Comparison of ENCODE assay signal across 16 mouse cellular contexts in genomic region chr10:68210025-68210642, GRCm38 (mm10).
A peak's percentile ranks its signal among the peaks of the same experiment; 100 is the strongest.
DNase-seq lines count a peak whose midpoint lies in the region; ATAC-seq and TF ChIP-seq lines count a peak whose summit lies in the region.
"Had no signal": no experiment of that assay in that cellular context is flagged by ENCODE, and none has a peak within 500 bp of the region (broad histone marks: within the 10 kb centered on the region; RNA-seq: fewer than 3 reads in every experiment).

No protein-coding gene starts in this region.

- no peaks in the 10 kb centered on the region for H3K9me3 ChIP-seq in hindbrain, postnatal 0 days (ENCODE audit: low read length)
- H3K9me3 ChIP-seq in hindbrain, embryonic 10.5 days, result no peaks in the 10 kb centered on the region
- no peaks in the 10 kb centered on the region for H3K9me3 ChIP-seq in liver, embryonic 11.5 days (ENCODE audit: control insufficient read depth, low read length)
- no peaks in the 10 kb centered on the region for H3K9me3 ChIP-seq in intestine, embryonic 15.5 days
- no peaks in the 10 kb centered on the region for H3K9me3 ChIP-seq in liver, embryonic 16.5 days (replicated peaks; ENCODE audit: control insufficient read depth, low read length)
- no peaks in the 10 kb centered on the region for H3K9me3 ChIP-seq in limb, embryonic 10.5 days (replicated peaks)
- H3K9me3 ChIP-seq: forebrain, embryonic 10.5 days; heart, embryonic 13.5 days; limb, embryonic 12.5 days had no signal

- no peak for TF ChIP-seq CTCF in hindbrain, postnatal 0 days (IDR thresholded peaks at IDR 0.05; ENCODE audit: low read depth)

- no peak overlapping the region for H3K4me3 ChIP-seq in hindbrain, postnatal 0 days (ENCODE audit: low read length)
- H3K4me3 ChIP-seq in hindbrain, embryonic 10.5 days, result no peak overlapping the region
- no peak overlapping the region for H3K4me3 ChIP-seq in liver, embryonic 11.5 days (ENCODE audit: low read depth, low read length)
- H3K4me3 ChIP-seq in intestine, embryonic 15.5 days (replicated peaks), result no peak overlapping the region
- H3K4me3 ChIP-seq in liver, embryonic 16.5 days (ENCODE audit: low read depth, low read length), result no peak overlapping the region
- no peak overlapping the region for H3K4me3 ChIP-seq in limb, embryonic 10.5 days
- H3K4me3 ChIP-seq: forebrain, embryonic 10.5 days; heart, embryonic 13.5 days; limb, embryonic 12.5 days had no signal

- H3K4me2 ChIP-seq in hindbrain, postnatal 0 days (ENCODE audit: low read depth, low read length), result no peak overlapping the region
- no peak overlapping the region for H3K4me2 ChIP-seq in liver, embryonic 11.5 days
- no peak overlapping the region for H3K4me2 ChIP-seq in intestine, embryonic 15.5 days (replicated peaks)
- H3K4me2 ChIP-seq in liver, embryonic 16.5 days (ENCODE audit: low read depth, low read length), result no peak overlapping the region
- H3K4me2 ChIP-seq: heart, embryonic 13.5 days; limb, embryonic 12.5 days had no signal

- no peaks in the 10 kb centered on the region for H3K27me3 ChIP-seq in hindbrain, postnatal 0 days (ENCODE audit: insufficient read depth, low read length)
- H3K27me3 ChIP-seq in hindbrain, embryonic 10.5 days (ENCODE audit: insufficient read depth, poor library complexity, severe bottlenecking), result no peaks in the 10 kb centered on the region
- H3K27me3 ChIP-seq in liver, embryonic 11.5 days (replicated peaks; ENCODE audit: control insufficient read depth, insufficient read depth, low read length), result no peaks in the 10 kb centered on the region
- H3K27me3 ChIP-seq in intestine, embryonic 15.5 days (replicated peaks), result no peaks in the 10 kb centered on the region
- no peaks in the 10 kb centered on the region for H3K27me3 ChIP-seq in liver, embryonic 16.5 days (ENCODE audit: control insufficient read depth, insufficient read depth, low read depth, low read length)
- H3K27me3 ChIP-seq in limb, embryonic 10.5 days (ENCODE audit: low read depth, poor library complexity, severe bottlenecking), result no peaks in the 10 kb centered on the region
- H3K27me3 ChIP-seq: heart, embryonic 13.5 days; limb, embryonic 12.5 days had no signal

- no peaks in the 10 kb centered on the region for H3K36me3 ChIP-seq in hindbrain, postnatal 0 days (ENCODE audit: insufficient read depth, low read length)
- H3K36me3 ChIP-seq in hindbrain, embryonic 10.5 days, result no peaks in the 10 kb centered on the region
- H3K36me3 ChIP-seq in liver, embryonic 11.5 days (ENCODE audit: control insufficient read depth, insufficient read depth, low read length), result no peaks in the 10 kb centered on the region
- H3K36me3 ChIP-seq in intestine, embryonic 15.5 days, result 0 out of 2 replicates have a peak, but pooled peaks cover 3% of the 10 kb centered on the region
- no peaks in the 10 kb centered on the region for H3K36me3 ChIP-seq in liver, embryonic 16.5 days (ENCODE audit: control insufficient read depth, insufficient read depth)
- H3K36me3 ChIP-seq in limb, embryonic 10.5 days, result peaks cover 18% of the 10 kb centered on the region
- H3K36me3 ChIP-seq: forebrain, embryonic 10.5 days; heart, embryonic 13.5 days had no signal

- WGBS in hindbrain, postnatal 0 days, result 87% methylated on average over 12 of the region's 12 CpGs
- 85% methylated on average over 12 of the region's 12 CpGs for WGBS in hindbrain, embryonic 10.5 days
- WGBS in liver, embryonic 11.5 days, result 81% methylated on average over 12 of the region's 12 CpGs
- 82% methylated on average over 12 of the region's 12 CpGs for WGBS in intestine, embryonic 15.5 days
- WGBS in liver, embryonic 16.5 days (ENCODE audit: insufficient replicate concordance), result 66% methylated on average over 12 of the region's 12 CpGs
- WGBS in limb, embryonic 10.5 days, result 86% methylated on average over 12 of the region's 12 CpGs

- ATAC-seq in hindbrain, postnatal 0 days, result peak; percentile 48; the same call in 1 of the 2 replicates
- peak; percentile 39; the same call in 1 of the 2 replicates for ATAC-seq in liver, embryonic 11.5 days (replicated peaks; ENCODE audit: low FRiP score)
- ATAC-seq in intestine, embryonic 15.5 days, result peak; percentile 31; the same call in 1 of the 2 replicates
- ATAC-seq in liver, embryonic 16.5 days (ENCODE audit: low read depth), result no peak

- H3K4me1 ChIP-seq in hindbrain, postnatal 0 days (ENCODE audit: insufficient read depth, low read length), result peaks cover 4% of the 10 kb centered on the region; the same call in 1 of the 2 replicates
- peaks cover 19% of the 10 kb centered on the region for H3K4me1 ChIP-seq in hindbrain, embryonic 10.5 days (replicated peaks)
- peaks cover 5% of the 10 kb centered on the region for H3K4me1 ChIP-seq in liver, embryonic 11.5 days (replicated peaks; ENCODE audit: control insufficient read depth, insufficient read depth, low read length)
- peaks cover 27% of the 10 kb centered on the region for H3K4me1 ChIP-seq in intestine, embryonic 15.5 days (replicated peaks)
- H3K4me1 ChIP-seq in liver, embryonic 16.5 days (ENCODE audit: control insufficient read depth, low read depth, low read length), result no peaks in the 10 kb centered on the region; the same call in 1 of the 2 replicates
- H3K4me1 ChIP-seq in limb, embryonic 10.5 days, result peaks cover 42% of the 10 kb centered on the region

- no peak overlapping the region for H3K27ac ChIP-seq in hindbrain, postnatal 0 days
- H3K27ac ChIP-seq in hindbrain, embryonic 10.5 days, result no peak overlapping the region
- H3K27ac ChIP-seq in liver, embryonic 11.5 days (ENCODE audit: low read depth, low read length), result no peak overlapping the region
- no peak overlapping the region for H3K27ac ChIP-seq in intestine, embryonic 15.5 days
- peak overlapping the region; percentile 47 for H3K27ac ChIP-seq in liver, embryonic 16.5 days (ENCODE audit: low read length)
- H3K27ac ChIP-seq in limb, embryonic 10.5 days, result no peak overlapping the region
- H3K27ac ChIP-seq: forebrain, embryonic 10.5 days; heart, embryonic 13.5 days; limb, embryonic 12.5 days had no signal

- no peak overlapping the region for H3K9ac ChIP-seq in hindbrain, postnatal 0 days (replicated peaks; ENCODE audit: low read length)
- H3K9ac ChIP-seq in liver, embryonic 11.5 days (ENCODE audit: low read depth, low read length), result no peak overlapping the region
- H3K9ac ChIP-seq in intestine, embryonic 15.5 days, result no peak overlapping the region
- no peak overlapping the region for H3K9ac ChIP-seq in liver, embryonic 16.5 days (ENCODE audit: low read depth, low read length)
- H3K9ac ChIP-seq: heart, embryonic 13.5 days; limb, embryonic 12.5 days had no signal

- no peak for DNase-seq in hindbrain, postnatal 0 days (ENCODE audit: low spot score)
- DNase-seq in hindbrain, embryonic 10.5 days (ENCODE audit: low spot score), result no peak
- no peak for DNase-seq in liver, embryonic 11.5 days (ENCODE audit: low spot score)
- DNase-seq in liver, result no peak
- no peak for DNase-seq in limb, embryonic 10.5 days (ENCODE audit: low spot score)
- DNase-seq: adrenal gland, postnatal 25 days; cerebellum, adult 2 months; gastrocnemius, postnatal 36 days; heart, postnatal 36 days; midbrain, embryonic 14.5 days; right cerebral cortex, postnatal 25 days had no signal
